Mouse (Mus musculus): Measurements from ENCODE around the gene Sesn1. TPM values are rescaled to one million over a fixed set of nuclear protein-coding genes. Genes with fewer than 3 reads are reported as not detected.

The Sesn1 gene
- total and polyA plus RNA-seq, 2 experiments from 2014 or later: 30.6 to 42.5 TPM

DNA sequence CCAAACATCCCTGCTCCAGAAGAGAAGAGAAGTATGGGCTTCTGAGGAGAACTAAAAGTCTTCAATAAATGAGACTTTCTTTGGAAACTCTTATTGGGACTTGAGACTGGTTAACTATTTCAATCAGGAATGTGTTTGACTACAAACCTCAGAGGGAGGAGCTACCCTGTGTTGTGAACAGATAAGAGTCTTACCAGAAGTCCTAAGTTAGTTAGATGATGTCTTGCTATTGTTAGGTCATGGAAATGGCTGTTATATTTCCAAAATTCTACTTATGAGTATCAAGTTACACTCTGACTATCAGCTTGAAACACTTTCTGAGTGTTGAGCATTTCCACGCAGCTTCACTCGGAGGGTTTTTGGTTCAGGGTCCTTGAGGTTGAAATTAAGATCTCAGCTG lies 39.0 kb downstream of the Sesn1 start:
- Histone ChIP-seq H3K4me1 (ENCODE audit: insufficient read depth, low read length) (no peaks in the 10 kb centered on the region), H3K27ac (ENCODE audit: low read depth, low read length) (no peak overlapping the region), H3K4me3 (ENCODE audit: low read depth, low read length) (no peak overlapping the region), H3K9me3 (ENCODE audit: low read length) (no peaks in the 10 kb centered on the region), H3K4me2 (ENCODE audit: low read depth, low read length, poor library complexity, severe bottlenecking) (no peak overlapping the region), H3K27me3 (ENCODE audit: insufficient read depth, low read length) (no peaks in the 10 kb centered on the region), H3K9ac (replicated peaks; ENCODE audit: low read length, poor library complexity, severe bottlenecking) (no peak overlapping the region), H3K36me3 (ENCODE audit: insufficient read depth, low read length) (no peaks in the 10 kb centered on the region)
- TF ChIP-seq CTCF (IDR thresholded peaks at IDR 0.05): no peak
- 84% methylated on average over 2 of the region's 2 CpGs for WGBS
- ATAC-seq (ENCODE audit: low FRiP score) (no peak), DNase-seq (ENCODE audit: low spot score) (no peak)

DNA sequence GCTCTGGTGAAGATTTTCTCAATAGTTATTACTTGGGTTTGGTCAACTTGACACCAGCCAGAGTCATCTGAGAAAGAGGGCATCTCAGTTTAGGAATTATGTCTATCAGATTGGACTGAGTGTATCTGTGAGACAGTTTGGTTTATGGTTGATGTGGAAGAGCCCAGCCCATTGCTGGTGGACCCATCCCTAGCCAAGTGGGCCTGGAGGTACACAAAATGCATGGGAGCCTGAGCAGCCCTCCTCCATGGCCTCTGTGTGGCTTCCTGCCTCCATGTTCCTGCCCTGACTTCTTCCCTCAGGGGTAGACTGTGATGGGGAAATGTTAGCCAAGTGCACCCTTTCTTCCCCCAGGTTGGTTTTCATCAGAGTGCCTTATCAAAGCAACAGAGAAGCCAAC lies 50.1 kb downstream of the Sesn1 start:
- TF ChIP-seq CTCF (IDR thresholded peaks at IDR 0.05): no peak
- DNase-seq (ENCODE audit: low spot score) (no peak), ATAC-seq (ENCODE audit: low FRiP score) (no peak)

DNA sequence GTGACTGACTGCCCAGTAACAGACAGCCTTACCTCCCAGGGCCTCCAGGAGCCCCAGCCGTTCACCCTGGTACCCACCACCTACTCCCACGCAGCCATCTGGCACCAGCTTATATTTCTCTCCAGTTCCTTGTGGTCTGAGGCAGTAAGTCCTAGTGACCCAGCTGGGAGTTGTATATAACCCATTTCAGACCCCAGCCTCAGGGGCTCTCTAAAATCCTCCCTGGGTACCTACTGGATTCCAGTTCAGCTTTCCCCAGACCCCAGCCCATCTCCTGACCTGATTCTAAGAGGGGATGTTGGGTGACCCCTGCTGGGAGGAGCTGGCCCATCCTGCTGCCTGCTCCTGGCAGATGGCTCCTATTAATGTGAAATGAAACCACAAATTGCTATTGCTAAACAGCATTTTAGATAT lies 50.5 kb downstream of the Sesn1 start:
- Histone ChIP-seq H3K36me3 (ENCODE audit: insufficient read depth, low read length) (no peaks in the 10 kb centered on the region), H3K27me3 (ENCODE audit: insufficient read depth, low read length) (no peaks in the 10 kb centered on the region), H3K4me2 (ENCODE audit: low read depth, low read length, poor library complexity, severe bottlenecking) (no peak overlapping the region), H3K9ac (replicated peaks; ENCODE audit: low read length, poor library complexity, severe bottlenecking) (no peak overlapping the region), H3K9me3 (ENCODE audit: low read length) (no peaks in the 10 kb centered on the region), H3K4me1 (ENCODE audit: insufficient read depth, low read length) (no peaks in the 10 kb centered on the region), H3K27ac (ENCODE audit: low read depth, low read length) (no peak overlapping the region), H3K4me3 (ENCODE audit: low read depth, low read length) (no peak overlapping the region)
- whole genome bisulfite sequencing: 80% methylated on average over 2 of the region's 2 CpGs
- DNase-seq (ENCODE audit: low spot score) (no peak), ATAC-seq (ENCODE audit: low FRiP score) (no peak)
- no peak for TF ChIP-seq CTCF (IDR thresholded peaks at IDR 0.05)

More for the DNA sequence above, 50.1 kb downstream of the Sesn1 start:
- Histone ChIP-seq H3K9ac (replicated peaks; ENCODE audit: low read length, poor library complexity, severe bottlenecking) (no peak overlapping the region), H3K27ac (ENCODE audit: low read depth, low read length) (no peak overlapping the region), H3K9me3 (ENCODE audit: low read length) (no peaks in the 10 kb centered on the region), H3K36me3 (ENCODE audit: insufficient read depth, low read length) (no peaks in the 10 kb centered on the region), H3K4me1 (ENCODE audit: insufficient read depth, low read length) (no peaks in the 10 kb centered on the region), H3K4me2 (ENCODE audit: low read depth, low read length, poor library complexity, severe bottlenecking) (no peak overlapping the region), H3K27me3 (ENCODE audit: insufficient read depth, low read length) (no peaks in the 10 kb centered on the region), H3K4me3 (ENCODE audit: low read depth, low read length) (no peak overlapping the region)

DNA sequence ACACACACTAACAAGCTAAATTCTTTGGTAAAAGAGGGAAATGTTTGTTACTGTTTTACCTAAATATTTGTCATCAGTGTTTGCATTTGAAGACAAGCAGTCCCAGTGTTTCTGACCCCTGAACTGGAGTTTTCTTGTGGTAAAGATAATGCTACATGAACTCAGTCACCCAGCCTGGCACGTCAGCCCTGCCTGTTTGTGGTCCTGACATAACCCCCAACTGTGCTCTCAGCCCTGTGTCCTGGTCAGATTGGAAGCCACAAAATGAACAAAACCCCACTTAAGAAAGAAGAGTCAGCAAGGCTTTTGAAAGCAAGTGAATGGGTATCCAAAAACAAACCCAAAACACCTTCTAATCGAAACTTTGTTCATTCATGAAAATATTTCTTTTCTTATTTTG lies 53.3 kb downstream of the Sesn1 start:
- WGBS: 61% methylated on average over 2 of the region's 2 CpGs
- H3K4me3 ChIP-seq (ENCODE audit: low read depth, low read length): no peak overlapping the region
- H3K9me3 ChIP-seq (ENCODE audit: low read length): no peaks in the 10 kb centered on the region
- no peak for TF ChIP-seq CTCF (IDR thresholded peaks at IDR 0.05)
- H3K27me3 ChIP-seq (ENCODE audit: insufficient read depth, low read length): no peaks in the 10 kb centered on the region
- DNase-seq (ENCODE audit: low spot score) (no peak), ATAC-seq (ENCODE audit: low FRiP score) (no peak)
- H3K9ac ChIP-seq (replicated peaks; ENCODE audit: low read length, poor library complexity, severe bottlenecking): no peak overlapping the region
- no peak overlapping the region for H3K4me2 ChIP-seq (ENCODE audit: low read depth, low read length, poor library complexity, severe bottlenecking)
- H3K36me3 ChIP-seq (ENCODE audit: insufficient read depth, low read length): no peaks in the 10 kb centered on the region
- H3K27ac ChIP-seq (ENCODE audit: low read depth, low read length): no peak overlapping the region
- H3K4me1 ChIP-seq (ENCODE audit: insufficient read depth, low read length): no peaks in the 10 kb centered on the region

DNA sequence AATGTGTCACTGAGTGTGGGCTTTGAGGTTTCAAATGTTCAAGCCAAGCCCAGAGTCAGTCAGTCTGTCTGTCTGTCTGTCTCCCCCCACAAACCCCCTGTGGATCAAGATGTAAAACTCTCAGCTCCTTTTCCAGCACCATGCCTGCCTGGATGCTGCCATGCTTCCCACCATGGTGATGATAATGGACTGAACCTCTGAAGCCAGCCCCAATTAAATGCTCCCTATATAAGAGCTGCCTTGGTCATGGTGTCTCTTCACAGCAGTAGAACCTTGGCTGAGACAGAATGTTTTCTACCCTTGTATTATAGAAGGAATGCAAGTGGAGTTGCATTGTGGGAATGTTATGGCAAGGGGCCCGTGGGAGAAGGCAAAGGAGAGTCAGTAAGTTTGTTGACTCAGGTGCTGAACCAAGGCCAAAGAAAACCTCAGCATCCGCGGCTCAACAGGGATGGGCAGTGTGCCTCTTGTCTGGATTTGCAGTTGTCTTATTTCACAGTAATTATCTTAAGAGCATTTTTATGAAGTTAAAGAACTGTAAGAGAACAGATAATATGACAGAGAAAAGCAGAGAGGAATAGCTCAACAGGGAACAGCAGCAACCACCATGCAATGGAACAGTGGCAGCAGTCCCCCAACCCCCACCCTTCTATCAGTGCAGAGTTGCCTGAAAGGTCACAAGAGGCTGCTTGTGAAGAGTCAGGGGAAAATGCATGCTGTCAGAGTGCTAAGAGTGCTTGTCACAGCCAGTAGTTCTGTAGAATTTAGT lies 56.5 kb downstream of the Sesn1 start:
- DNase-seq (ENCODE audit: low spot score) (no peak), ATAC-seq (ENCODE audit: low FRiP score) (no peak)
- Histone ChIP-seq H3K4me2 (ENCODE audit: low read depth, low read length, poor library complexity, severe bottlenecking) (no peak overlapping the region), H3K27ac (ENCODE audit: low read depth, low read length) (no peak overlapping the region), H3K9me3 (ENCODE audit: low read length) (no peaks in the 10 kb centered on the region), H3K4me1 (ENCODE audit: insufficient read depth, low read length) (no peaks in the 10 kb centered on the region), H3K4me3 (ENCODE audit: low read depth, low read length) (no peak overlapping the region), H3K9ac (replicated peaks; ENCODE audit: low read length, poor library complexity, severe bottlenecking) (no peak overlapping the region), H3K36me3 (ENCODE audit: insufficient read depth, low read length) (no peaks in the 10 kb centered on the region), H3K27me3 (ENCODE audit: insufficient read depth, low read length) (no peaks in the 10 kb centered on the region)
- WGBS: 64% methylated on average over 3 of the region's 3 CpGs
- TF ChIP-seq CTCF (IDR thresholded peaks at IDR 0.05): no peak

DNA sequence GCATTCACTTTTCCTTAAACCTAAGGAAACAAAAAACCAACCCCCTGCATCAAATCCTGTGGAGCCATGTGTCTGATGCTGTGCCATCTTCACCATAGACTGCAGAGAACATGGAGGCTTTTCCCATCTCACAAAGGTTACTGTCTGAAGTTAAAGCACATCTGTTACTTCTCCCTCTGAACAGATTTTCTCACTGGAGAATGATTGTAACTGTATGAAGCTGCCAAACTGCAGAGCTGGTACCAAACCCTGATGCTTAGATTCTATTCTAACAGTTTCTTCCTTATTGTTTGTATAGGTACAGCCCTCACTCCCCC lies 57.1 kb downstream of the Sesn1 start:
- no peak overlapping the region for H3K4me2 ChIP-seq (ENCODE audit: low read depth, low read length, poor library complexity, severe bottlenecking)
- no peak overlapping the region for H3K9ac ChIP-seq (replicated peaks; ENCODE audit: low read length, poor library complexity, severe bottlenecking)
- no peaks in the 10 kb centered on the region for H3K27me3 ChIP-seq (ENCODE audit: insufficient read depth, low read length)
- DNase-seq (ENCODE audit: low spot score) (no peak), ATAC-seq (ENCODE audit: low FRiP score) (no peak)
- TF ChIP-seq CTCF (IDR thresholded peaks at IDR 0.05): no peak
- no peak overlapping the region for H3K4me3 ChIP-seq (ENCODE audit: low read depth, low read length)
- no peaks in the 10 kb centered on the region for H3K9me3 ChIP-seq (ENCODE audit: low read length)
- no peaks in the 10 kb centered on the region for H3K36me3 ChIP-seq (ENCODE audit: insufficient read depth, low read length)
- H3K4me1 ChIP-seq (ENCODE audit: insufficient read depth, low read length): no peaks in the 10 kb centered on the region
- no peak overlapping the region for H3K27ac ChIP-seq (ENCODE audit: low read depth, low read length)

Measured in midbrain, postnatal 0 days (tissue).